Mouse (Mus musculus): ENCODE results near the gene Macrod2.

The Macrod2 gene

GRCm38 (mm10) chr2:141229820-141230219, 834.7 kb downstream of the Macrod2 start:
- no peak for DNase-seq

- DNase-seq: peak in 1 of 2 experiments; percentile 37
Observed at GRCm38 (mm10) chr2:141231011-141231668, 836.0 kb downstream of the Macrod2 start.

GRCm38 (mm10) chr2:141234306-141234705, 839.2 kb downstream of the Macrod2 start:
- peak in 1 of 2 experiments; percentile 5 for DNase-seq

GRCm38 (mm10) chr2:141234724-141235453, 839.8 kb downstream of the Macrod2 start:
- DNase-seq: no peak

- DNase-seq: no peak
Observed at GRCm38 (mm10) chr2:141247680-141248079, 852.6 kb downstream of the Macrod2 start.

GRCm38 (mm10) chr2:141264582-141264981, 869.5 kb downstream of the Macrod2 start:
- DNase-seq: no peak

- DNase-seq: no peak
Observed at GRCm38 (mm10) chr2:141266591-141266990, 871.5 kb downstream of the Macrod2 start.

- DNase-seq: no peak
Observed at GRCm38 (mm10) chr2:141271541-141271940, 876.4 kb downstream of the Macrod2 start.

- no peak for DNase-seq
Observed at GRCm38 (mm10) chr2:141272966-141273365, 877.9 kb downstream of the Macrod2 start.

GRCm38 (mm10) chr2:141274262-141274661, 879.2 kb downstream of the Macrod2 start:
- DNase-seq: no peak

GRCm38 (mm10) chr2:141279130-141279698, 884.1 kb downstream of the Macrod2 start:
- peak; percentile 40 to 67 for DNase-seq

- no peak for DNase-seq
Observed at GRCm38 (mm10) chr2:141280817-141281216, 885.7 kb downstream of the Macrod2 start.

- DNase-seq: no peak
Observed at GRCm38 (mm10) chr2:141286110-141286747, 891.1 kb downstream of the Macrod2 start.

GRCm38 (mm10) chr2:141288494-141288893, 893.4 kb downstream of the Macrod2 start:
- DNase-seq: peak; percentile 38 to 44

GRCm38 (mm10) chr2:141289059-141289713, 894.1 kb downstream of the Macrod2 start:
- DNase-seq: peak; percentile 43 to 68

GRCm38 (mm10) chr2:141292847-141293246, 897.7 kb downstream of the Macrod2 start:
- no peak for DNase-seq

GRCm38 (mm10) chr2:141299168-141299567, 904.1 kb downstream of the Macrod2 start:
- no peak for DNase-seq

- DNase-seq: no peak
Observed at GRCm38 (mm10) chr2:141301030-141301429, 905.9 kb downstream of the Macrod2 start.

GRCm38 (mm10) chr2:141308406-141308805, 913.3 kb downstream of the Macrod2 start:
- DNase-seq: no peak

- DNase-seq: no peak
Observed at GRCm38 (mm10) chr2:141312136-141312948, 917.2 kb downstream of the Macrod2 start.

- no peak for DNase-seq
Observed at GRCm38 (mm10) chr2:141315349-141315748, 920.2 kb downstream of the Macrod2 start.

- no peak for DNase-seq
Observed at GRCm38 (mm10) chr2:141323956-141324460, 928.9 kb downstream of the Macrod2 start.

Data from lung, postnatal 4 days (tissue).